8 mouse cellular contexts compared by ENCODE assay signal in genomic region chr4:151638941-151639340, GRCm38 (mm10).
DNase-seq lines count a peak whose midpoint lies in the region; ATAC-seq and TF ChIP-seq lines count a peak whose summit lies in the region.

No protein-coding gene starts in this region.

- no peaks in the 10 kb centered on the region for H3K9me3 ChIP-seq in hindbrain, embryonic 11.5 days (ENCODE audit: control insufficient read depth, low read length)
- H3K9me3 ChIP-seq in hindbrain, embryonic 10.5 days, result no peaks in the 10 kb centered on the region
- no peaks in the 10 kb centered on the region for H3K9me3 ChIP-seq in ES-Bruce4 (replicated peaks; ENCODE audit: control insufficient read depth, insufficient read depth, low read length, poor library complexity, severe bottlenecking)

- no peak for TF ChIP-seq POLR2A in ES-Bruce4 (IDR thresholded peaks at IDR 0.05; ENCODE audit: insufficient read depth, low read length)

- 33% methylated on average over 9 of the region's 9 CpGs for WGBS in hindbrain, embryonic 11.5 days
- 23% methylated on average over 9 of the region's 9 CpGs for WGBS in hindbrain, embryonic 10.5 days
- 11% methylated on average over 9 of the region's 9 CpGs for WGBS in large intestine, adult 2 months

- no peaks in the 10 kb centered on the region for H3K4me1 ChIP-seq in hindbrain, embryonic 11.5 days (replicated peaks; ENCODE audit: control insufficient read depth, insufficient read depth, low read length)
- peaks cover 20% of the 10 kb centered on the region for H3K4me1 ChIP-seq in hindbrain, embryonic 10.5 days (replicated peaks)
- H3K4me1 ChIP-seq in ES-Bruce4 (ENCODE audit: control insufficient read depth, insufficient read depth, low read length), result no peaks in the 10 kb centered on the region

- H3K27ac ChIP-seq in hindbrain, embryonic 11.5 days (ENCODE audit: low read depth, low read length), result no peak overlapping the region
- H3K27ac ChIP-seq in hindbrain, embryonic 10.5 days, result no peak overlapping the region
- H3K27ac ChIP-seq in ES-Bruce4 (ENCODE audit: insufficient read depth, low read length), result no peak overlapping the region

- peak; percentile 52 for DNase-seq in hindbrain, embryonic 11.5 days (ENCODE audit: low spot score)
- no peak for DNase-seq in hindbrain, embryonic 10.5 days (ENCODE audit: low spot score)
- DNase-seq in cerebellum, postnatal 10 days, result peak; percentile 79 to 81
- DNase-seq in large intestine, adult 2 months (ENCODE audit: low read depth, low spot score), result peak; percentile 19
- no peak for DNase-seq in right cerebral cortex, postnatal 25 days
- DNase-seq in layer of hippocampus, postnatal 25 days (ENCODE audit: extremely low spot score in 1 of 2, low spot score in 1 of 2), result no peak

- peak; percentile 6 for TF ChIP-seq CTCF in ES-Bruce4 (IDR thresholded peaks at IDR 0.05; ENCODE audit: low read depth, low read length)

- no peak overlapping the region for H3K9ac ChIP-seq in hindbrain, embryonic 11.5 days (ENCODE audit: low read depth, low read length)
- no peak overlapping the region for H3K9ac ChIP-seq in ES-Bruce4 (ENCODE audit: low read depth, poor library complexity, severe bottlenecking)

- ATAC-seq in hindbrain, embryonic 11.5 days (ENCODE audit: low FRiP score), result no peak
- ATAC-seq in granulocyte monocyte progenitor cell, adult 5-6 weeks (replicated peaks; ENCODE audit: poor library complexity, severe bottlenecking), result no peak

- H3K4me2 ChIP-seq in hindbrain, embryonic 11.5 days (replicated peaks; ENCODE audit: low read depth, low read length), result no peak overlapping the region

- TF ChIP-seq EP300 in ES-Bruce4 (IDR thresholded peaks at IDR 0.05; ENCODE audit: insufficient read depth, low read depth, low read length), result no peak

- no peaks in the 10 kb centered on the region for H3K27me3 ChIP-seq in hindbrain, embryonic 11.5 days (ENCODE audit: control insufficient read depth, insufficient read depth, low read length)
- H3K27me3 ChIP-seq in hindbrain, embryonic 10.5 days (ENCODE audit: insufficient read depth, poor library complexity, severe bottlenecking), result no peaks in the 10 kb centered on the region
- H3K27me3 ChIP-seq in ES-Bruce4 (ENCODE audit: control insufficient read depth, insufficient read depth, low read length, poor library complexity, severe bottlenecking), result no peaks in the 10 kb centered on the region

- H3K36me3 ChIP-seq in hindbrain, embryonic 11.5 days (ENCODE audit: control insufficient read depth, insufficient read depth, low read length), result no peaks in the 10 kb centered on the region
- H3K36me3 ChIP-seq in hindbrain, embryonic 10.5 days, result no peaks in the 10 kb centered on the region
- H3K36me3 ChIP-seq in ES-Bruce4 (ENCODE audit: control insufficient read depth, insufficient read depth, low read length, poor library complexity, severe bottlenecking), result no peaks in the 10 kb centered on the region

- H3K4me3 ChIP-seq in hindbrain, embryonic 11.5 days (ENCODE audit: low read depth, low read length), result no peak overlapping the region
- H3K4me3 ChIP-seq in hindbrain, embryonic 10.5 days, result no peak overlapping the region
- no peak overlapping the region for H3K4me3 ChIP-seq in ES-Bruce4 (ENCODE audit: low read depth, low read length)

Comparison
In these comparisons a context has a peak if more than half of its experiments do, and no peak if none do; other contexts are left out.
1. DNase-seq: peak in hindbrain, embryonic 11.5 days (single experiment), cerebellum, postnatal 10 days (2 of 2) and large intestine, adult 2 months (single experiment); none in hindbrain, embryonic 10.5 days (single experiment), right cerebral cortex, postnatal 25 days (single experiment) and layer of hippocampus, postnatal 25 days (0 of 2).